Comparison of ENCODE assay signal across 30 mouse cellular contexts in genomic region chr7:92802158-92802557, GRCm38 (mm10).
"Had no signal": no experiment of that assay in that cellular context is flagged by ENCODE, and none has a peak within 500 bp of the region (broad histone marks: within the 10 kb centered on the region; RNA-seq: fewer than 3 reads in every experiment).

No protein-coding gene starts in this region.

- H3K27ac ChIP-seq: limb, embryonic 10.5 days; limb, embryonic 12.5 days; limb, embryonic 13.5 days; limb, embryonic 15.5 days; liver, embryonic 12.5 days; liver, embryonic 13.5 days; liver, embryonic 14.5 days; liver, embryonic 15.5 days; lung, embryonic 15.5 days; macrophage; midbrain, embryonic 10.5 days; midbrain, embryonic 12.5 days; midbrain, embryonic 13.5 days; midbrain, embryonic 15.5 days; neural tube, embryonic 12.5 days had no signal

- H3K9ac ChIP-seq: limb, embryonic 12.5 days; limb, embryonic 13.5 days; limb, embryonic 15.5 days; liver, embryonic 12.5 days; liver, embryonic 13.5 days; liver, embryonic 14.5 days; liver, embryonic 15.5 days; liver, postnatal 0 days; lung, embryonic 14.5 days; lung, embryonic 15.5 days; midbrain, embryonic 12.5 days; midbrain, embryonic 13.5 days; midbrain, embryonic 15.5 days; neural tube, embryonic 12.5 days had no signal

- H3K27me3 ChIP-seq: limb, embryonic 12.5 days; limb, embryonic 13.5 days; limb, embryonic 15.5 days; liver, embryonic 12.5 days; liver, embryonic 13.5 days; liver, embryonic 15.5 days; lung, embryonic 15.5 days; midbrain, embryonic 12.5 days; midbrain, embryonic 13.5 days; midbrain, embryonic 15.5 days; neural tube, embryonic 12.5 days had no signal

- H3K4me3 ChIP-seq: limb, embryonic 10.5 days; limb, embryonic 12.5 days; limb, embryonic 13.5 days; limb, embryonic 15.5 days; liver, embryonic 12.5 days; liver, embryonic 13.5 days; liver, embryonic 15.5 days; lung, embryonic 15.5 days; megakaryocyte, embryonic 14.5 days; midbrain, embryonic 10.5 days; midbrain, embryonic 12.5 days; midbrain, embryonic 13.5 days; midbrain, embryonic 15.5 days; myocyte; neural tube, embryonic 12.5 days had no signal

- H3K4me1 ChIP-seq: limb, embryonic 10.5 days; liver, embryonic 12.5 days; liver, embryonic 13.5 days; liver, embryonic 15.5 days; lung, embryonic 15.5 days had no signal

- DNase-seq: left cerebral cortex, postnatal 4 days; liver; liver, embryonic 13.5 days; liver, postnatal 0 days; lung, adult 18-20 months; lung, adult 2 months; lung, embryonic 14.5 days; lung, postnatal 10 days; lung, postnatal 14 days; lung, postnatal 36 days; lung, postnatal 4 days; midbrain, embryonic 14.5 days had no signal

- H3K9me3 ChIP-seq: limb, embryonic 10.5 days; limb, embryonic 12.5 days; limb, embryonic 13.5 days; limb, embryonic 15.5 days; liver, embryonic 12.5 days; liver, embryonic 13.5 days; liver, embryonic 15.5 days; lung, embryonic 15.5 days; megakaryocyte, embryonic 14.5 days; midbrain, embryonic 10.5 days; midbrain, embryonic 12.5 days; midbrain, embryonic 13.5 days; midbrain, embryonic 15.5 days; neural tube, embryonic 12.5 days had no signal

- H3K36me3 ChIP-seq: limb, embryonic 10.5 days; limb, embryonic 12.5 days; limb, embryonic 13.5 days; limb, embryonic 15.5 days; liver, embryonic 12.5 days; liver, embryonic 13.5 days; liver, embryonic 15.5 days; lung, embryonic 15.5 days; midbrain, embryonic 10.5 days; midbrain, embryonic 12.5 days; midbrain, embryonic 13.5 days; midbrain, embryonic 15.5 days; neural tube, embryonic 12.5 days had no signal

- H3K4me2 ChIP-seq: limb, embryonic 12.5 days; limb, embryonic 13.5 days; limb, embryonic 15.5 days; liver, embryonic 11.5 days; liver, embryonic 12.5 days; liver, embryonic 13.5 days; liver, embryonic 15.5 days; lung, embryonic 14.5 days; lung, embryonic 15.5 days; midbrain, embryonic 11.5 days; midbrain, embryonic 12.5 days; midbrain, embryonic 13.5 days; midbrain, embryonic 15.5 days; neural tube, embryonic 12.5 days had no signal
